Mouse (Mus musculus): ENCODE measurements around the gene Tmc2.

DNA sequence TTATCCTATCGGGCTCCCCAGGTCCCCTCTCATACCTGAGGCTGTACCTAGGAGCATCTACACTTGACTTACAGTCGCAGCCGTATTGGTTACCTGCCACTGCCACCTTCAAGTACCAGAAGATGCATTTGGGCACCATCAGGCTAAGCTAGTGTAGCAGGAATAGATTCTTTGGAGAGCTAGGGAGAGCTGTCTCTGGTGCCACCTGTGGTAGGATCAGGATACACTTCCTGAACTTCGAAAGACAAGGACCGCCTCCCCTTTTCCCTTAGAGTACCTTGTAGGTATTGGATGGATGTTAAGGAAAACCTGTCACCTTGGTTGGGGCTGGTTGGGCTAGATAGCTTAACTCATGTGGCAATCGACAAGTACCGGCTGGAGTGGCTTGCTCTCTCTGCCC, 73.1 kb downstream of the Tmc2 start:
- TF ChIP-seq CTCF (conservative IDR thresholded peaks at IDR 0.05; ENCODE audit: low read length), result no peak
- no peak for TF ChIP-seq NANOG (IDR thresholded peaks at IDR 0.05; ENCODE audit: borderline replicate concordance, low read length)

All from E14TG2a.4 (cell line).